Mouse (Mus musculus) midbrain, embryonic 12.5 days (tissue): ENCODE results near the gene Srpk2. TPM values are rescaled to one million over a fixed set of nuclear protein-coding genes. Genes with fewer than 3 reads are reported as not detected.
"Not testable (repeated sequence)": the region's sequence is repeated elsewhere in the genome, so short reads cannot be mapped to it uniquely, and the experiment has no call there.

Experiments
- ATAC-seq: fragments of 200-750 bp; cut with Nextera tagmentation; 2 replicates; pipeline ENCODE4 v1.8.0; 2017; ENCODE audit warnings: low read depth, moderate TSS enrichment, moderate library complexity; ENCODE audit not compliant: low FRiP score
- H3K27ac ChIP-seq: fragments of 300-500 bp; sonication (generic); replicated peaks from 2 replicates; pipeline ENCODE4 v1.5.1; 2016; ENCODE audit warnings: mild to moderate bottlenecking
- H3K27me3 ChIP-seq: fragments of 300-500 bp; sonication (generic); 2 replicates; pipeline ENCODE4 v1.6.1; 2016; ENCODE audit warnings: mild to moderate bottlenecking
- H3K36me3 ChIP-seq: fragments of 300-500 bp; sonication (generic); 2 replicates; pipeline ENCODE4 v1.6.1; 2016
- H3K4me1 ChIP-seq: fragments of 300-500 bp; sonication (generic); 2 replicates; pipeline ENCODE4 v1.6.1; 2016
- H3K4me2 ChIP-seq: fragments of 300-500 bp; sonication (generic); replicated peaks from 2 replicates; pipeline ENCODE4 v1.6.1; 2016; ENCODE audit warnings: mild to moderate bottlenecking, moderate library complexity
- H3K4me3 ChIP-seq: fragments of 300-500 bp; sonication (generic); 2 replicates; pipeline ENCODE4 v1.5.1; 2016; ENCODE audit warnings: mild to moderate bottlenecking
- H3K9ac ChIP-seq: fragments of 300-500 bp; sonication (generic); replicated peaks from 2 replicates; pipeline ENCODE4 v1.6.1; 2016; ENCODE audit warnings: mild to moderate bottlenecking, moderate library complexity
- H3K9me3 ChIP-seq: fragments of 300-500 bp; sonication (generic); 2 replicates; pipeline ENCODE4 v1.6.1; 2016; ENCODE audit warnings: mild to moderate bottlenecking
- WGBS: fragments of 180-500 bp; shearing (Covaris S2); methylation state at CpG from one replicate; pipeline ENCODE4 v1.1.7; 2016; 5-methylcytosine and 5-hydroxymethylcytosine counted together
- polyA plus RNA-seq: library from polyadenylated mRNA; unstranded; fragments of >200 nt; fragmentation: Nextera tagmentation; extraction: Ambion mirVana; gene quantifications from 2 replicates; pipeline ENCODE4 v1.2.1, GENCODE M21; 2016

Srpk2 gene
- polyA plus RNA-seq, 1 experiment from 2014 or later, result 77.3 TPM

GRCm38 (mm10) chr5:23577847-23578246 lies 106.6 kb downstream of the Srpk2 start:
- H3K4me1 ChIP-seq, result peaks cover 21% of the 10 kb centered on the region
- H3K4me2 ChIP-seq, result no peak overlapping the region
- H3K4me3 ChIP-seq, result no peak overlapping the region
- no peaks in the 10 kb centered on the region for H3K36me3 ChIP-seq
- H3K9ac ChIP-seq, result no peak overlapping the region; the same call in 1 of the 2 replicates
- no peaks in the 10 kb centered on the region for H3K27me3 ChIP-seq
- peak; percentile 66; the same call in 1 of the 2 replicates for ATAC-seq
- peak overlapping the region; percentile 80 for H3K27ac ChIP-seq
- 32% methylated on average over 4 of the region's 4 CpGs for WGBS
- no peaks in the 10 kb centered on the region for H3K9me3 ChIP-seq

GRCm38 (mm10) chr5:23576336-23577094 lies 107.9 kb downstream of the Srpk2 start:
- Histone ChIP-seq H3K27ac (peak overlapping the region; percentile 80), H3K9me3 (no peaks in the 10 kb centered on the region), H3K4me3 (no peak overlapping the region), H3K9ac (no peak overlapping the region), H3K4me1 (peaks cover 21% of the 10 kb centered on the region), H3K4me2 (no peak overlapping the region), H3K36me3 (no peaks in the 10 kb centered on the region), H3K27me3 (no peaks in the 10 kb centered on the region)
- ATAC-seq, result no peak
- 57% methylated on average over 6 of the region's 6 CpGs for WGBS

- Histone ChIP-seq H3K27me3 (no peaks in the 10 kb centered on the region), H3K36me3 (no peaks in the 10 kb centered on the region), H3K9me3 (no peaks in the 10 kb centered on the region), H3K4me3 (no peak overlapping the region), H3K4me1 (peaks cover 21% of the 10 kb centered on the region), H3K27ac (no peak overlapping the region), H3K4me2 (no peak overlapping the region), H3K9ac (no peak overlapping the region)
- WGBS, result 94% methylated on average over 5 of the region's 5 CpGs
- no peak for ATAC-seq
Measured at GRCm38 (mm10) chr5:23573942-23574341, 110.5 kb downstream of the Srpk2 start.

DNA sequence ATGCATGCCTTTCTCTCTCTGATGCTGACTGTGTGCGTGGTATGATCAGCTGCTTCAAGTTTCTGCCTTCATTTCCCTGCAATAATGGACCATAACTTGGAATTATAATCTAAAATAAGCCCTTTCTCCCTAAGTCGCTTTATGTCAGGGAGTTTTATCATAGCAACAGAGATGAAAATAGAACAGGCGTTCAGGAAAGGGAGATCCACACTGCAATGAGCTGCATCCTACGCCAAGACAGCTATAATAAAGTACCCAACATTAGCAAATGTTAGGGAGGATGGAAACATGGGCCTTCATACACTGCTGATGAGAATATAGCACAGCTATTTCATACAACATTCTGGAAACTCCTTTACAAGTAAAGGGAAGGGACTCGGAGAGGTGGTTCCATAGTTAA lies 116.2 kb downstream of the Srpk2 start:
- Histone ChIP-seq H3K36me3 (peaks cover 14% of the 10 kb centered on the region; the same call in 1 of the 2 replicates), H3K4me2 (no peak overlapping the region), H3K9me3 (no peaks in the 10 kb centered on the region), H3K4me3 (no peak overlapping the region), H3K27me3 (no peaks in the 10 kb centered on the region), H3K27ac (no peak overlapping the region), H3K9ac (no peak overlapping the region), H3K4me1 (no peaks in the 10 kb centered on the region)
- ATAC-seq, result no peak
- 94% methylated on average over 5 of the region's 5 CpGs for WGBS

- ATAC-seq, result no peak
- Histone ChIP-seq H3K4me2 (no peak overlapping the region), H3K4me3 (no peak overlapping the region), H3K9me3 (no peaks in the 10 kb centered on the region), H3K9ac (no peak overlapping the region), H3K27me3 (no peaks in the 10 kb centered on the region), H3K36me3 (peaks cover 24% of the 10 kb centered on the region; the same call in 1 of the 2 replicates), H3K4me1 (no peaks in the 10 kb centered on the region), H3K27ac (no peak overlapping the region)
- 90% methylated on average over 6 of the region's 6 CpGs for WGBS
Measured at GRCm38 (mm10) chr5:23566382-23566781, 118.0 kb downstream of the Srpk2 start.

GRCm38 (mm10) chr5:23562278-23563060 lies 121.9 kb downstream of the Srpk2 start:
- no peaks in the 10 kb centered on the region for H3K27me3 ChIP-seq
- no peak overlapping the region for H3K9ac ChIP-seq
- 88% methylated on average over 4 of the region's 4 CpGs for WGBS
- peaks cover 28% of the 10 kb centered on the region for H3K36me3 ChIP-seq
- H3K4me2 ChIP-seq, result no peak overlapping the region
- H3K4me1 ChIP-seq, result no peaks in the 10 kb centered on the region
- no peak for ATAC-seq
- H3K4me3 ChIP-seq, result no peak overlapping the region
- no peak overlapping the region for H3K27ac ChIP-seq
- no peaks in the 10 kb centered on the region for H3K9me3 ChIP-seq

DNA sequence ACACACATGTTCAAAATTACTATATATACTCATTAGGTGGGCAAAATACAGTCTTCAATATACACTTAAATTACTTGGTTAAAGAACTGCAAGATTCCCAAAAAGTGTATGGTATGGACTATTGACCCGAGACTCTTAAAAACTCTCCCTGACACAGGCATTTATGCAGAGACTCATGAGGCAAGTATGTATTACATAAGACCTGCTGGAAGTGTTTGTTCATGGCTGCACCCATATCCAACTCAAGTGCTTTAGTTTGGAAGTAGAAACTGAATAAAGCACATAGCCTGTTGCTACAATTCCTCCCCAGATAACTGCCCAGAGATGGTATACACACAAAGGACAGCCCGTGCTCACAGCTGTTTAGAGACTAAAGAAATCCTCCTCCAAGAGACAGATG lies 123.2 kb downstream of the Srpk2 start:
- ATAC-seq, result no peak
- Histone ChIP-seq H3K36me3 (peaks cover 28% of the 10 kb centered on the region), H3K9ac (no peak overlapping the region), H3K4me1 (no peaks in the 10 kb centered on the region), H3K4me2 (no peak overlapping the region), H3K27me3 (no peaks in the 10 kb centered on the region), H3K4me3 (no peak overlapping the region), H3K9me3 (no peaks in the 10 kb centered on the region), H3K27ac (no peak overlapping the region)
- WGBS, result 99% methylated on average over 2 of the region's 2 CpGs

- no peak overlapping the region for H3K27ac ChIP-seq
Measured at GRCm38 (mm10) chr5:23560171-23560570, 124.2 kb downstream of the Srpk2 start.

GRCm38 (mm10) chr5:23556007-23556770 lies 128.2 kb downstream of the Srpk2 start:
- Histone ChIP-seq H3K4me1 (no peaks in the 10 kb centered on the region), H3K27ac (no peak overlapping the region), H3K9ac (no peak overlapping the region), H3K4me3 (no peak overlapping the region), H3K9me3 (no peaks in the 10 kb centered on the region), H3K36me3 (peaks cover 5% of the 10 kb centered on the region), H3K27me3 (no peaks in the 10 kb centered on the region), H3K4me2 (no peak overlapping the region)
- WGBS, result 83% methylated on average over 7 of the region's 7 CpGs
- no peak for ATAC-seq

More at GRCm38 (mm10) chr5:23560171-23560570, 124.2 kb downstream of the Srpk2 start:
- no peaks in the 10 kb centered on the region for H3K9me3 ChIP-seq
- H3K4me1 ChIP-seq, result no peaks in the 10 kb centered on the region
- no peak overlapping the region for H3K4me2 ChIP-seq
- H3K9ac ChIP-seq, result no peak overlapping the region
- WGBS, result 89% methylated on average over 4 of the region's 4 CpGs
- H3K36me3 ChIP-seq, result peaks cover 28% of the 10 kb centered on the region
- no peak overlapping the region for H3K4me3 ChIP-seq
- no peak for ATAC-seq
- H3K27me3 ChIP-seq, result no peaks in the 10 kb centered on the region

DNA sequence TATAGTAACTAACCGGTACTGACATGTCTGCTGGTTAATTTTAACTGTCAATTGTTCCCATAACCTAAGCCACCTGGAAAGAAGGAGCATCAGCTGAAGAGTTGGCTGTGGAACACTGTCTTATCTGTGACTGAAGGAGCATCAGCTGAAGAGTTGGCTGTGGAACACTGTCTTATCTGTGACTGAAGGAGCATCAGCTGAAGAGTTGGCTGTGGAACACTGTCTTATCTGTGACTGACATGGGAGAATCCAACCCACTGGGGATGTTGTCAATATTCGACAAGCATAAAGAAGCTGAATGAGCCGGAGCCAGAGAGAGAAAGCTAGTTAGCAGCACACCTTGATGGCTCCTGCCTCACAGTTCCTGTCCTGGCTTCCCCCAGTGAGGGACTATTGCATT lies 131.1 kb downstream of the Srpk2 start:
- H3K36me3 ChIP-seq, H3K27ac ChIP-seq, H3K4me3 ChIP-seq, H3K27me3 ChIP-seq, H3K4me1 ChIP-seq, H3K9me3 ChIP-seq, H3K4me2 ChIP-seq, ATAC-seq, H3K9ac ChIP-seq: not testable (repeated sequence)
- 76% methylated on average over 3 of the region's 3 CpGs for WGBS

DNA sequence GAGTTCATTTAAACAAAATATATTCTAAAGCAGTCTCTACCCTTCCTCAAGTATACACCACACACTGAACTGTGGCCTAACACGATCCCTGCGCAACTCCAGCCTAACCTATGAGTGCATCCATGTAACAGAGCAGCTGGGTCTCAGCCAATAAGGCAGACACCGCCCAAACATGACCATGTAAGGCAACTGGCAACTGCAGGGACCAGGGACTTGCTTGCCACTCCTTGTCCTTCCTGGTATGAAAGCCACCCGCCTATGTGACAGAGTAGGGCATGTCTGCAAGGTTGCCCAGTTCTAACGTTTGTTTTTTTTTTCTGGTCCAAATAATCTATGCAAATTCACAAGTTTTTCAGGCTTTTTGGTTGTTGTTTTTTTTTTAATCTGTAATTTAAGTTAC lies 132.7 kb downstream of the Srpk2 start:
- H3K4me3 ChIP-seq, result no peak overlapping the region
- 89% methylated on average over 5 of the region's 5 CpGs for WGBS
- H3K4me1 ChIP-seq, result no peaks in the 10 kb centered on the region
- ATAC-seq, result no peak
- H3K9me3 ChIP-seq, result no peaks in the 10 kb centered on the region
- peaks cover 6% of the 10 kb centered on the region; the same call in 1 of the 2 replicates for H3K36me3 ChIP-seq
- H3K27me3 ChIP-seq, result no peaks in the 10 kb centered on the region
- H3K9ac ChIP-seq, result no peak overlapping the region
- H3K4me2 ChIP-seq, result no peak overlapping the region
- H3K27ac ChIP-seq, result no peak overlapping the region

DNA sequence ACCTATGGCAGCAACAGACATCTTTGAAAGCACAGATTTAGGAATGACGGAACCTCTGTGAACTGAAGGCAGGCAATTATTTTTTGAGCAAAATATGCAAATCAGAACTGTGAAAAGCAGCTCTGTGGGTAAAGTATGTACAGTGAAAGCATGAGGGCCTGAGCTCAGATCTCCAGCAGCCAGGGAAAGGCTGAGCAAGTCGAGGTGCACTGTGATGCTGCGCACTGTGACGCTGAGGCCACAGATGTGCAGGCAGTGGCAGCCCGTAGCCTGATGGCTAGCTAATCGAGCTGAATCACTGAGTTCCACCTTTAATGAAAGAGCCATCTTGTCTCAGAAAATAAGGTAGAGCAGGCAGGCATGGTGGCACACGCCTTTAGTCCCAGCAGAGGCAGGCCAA lies 148.7 kb downstream of the Srpk2 start:
- 87% methylated on average over 7 of the region's 7 CpGs for WGBS
- Histone ChIP-seq H3K9ac (no peak overlapping the region), H3K4me2 (no peak overlapping the region), H3K9me3 (no peaks in the 10 kb centered on the region), H3K4me3 (no peak overlapping the region), H3K27me3 (no peaks in the 10 kb centered on the region), H3K27ac (no peak overlapping the region), H3K4me1 (no peaks in the 10 kb centered on the region), H3K36me3 (peaks cover 27% of the 10 kb centered on the region)
- ATAC-seq, result no peak
